Mouse (Mus musculus) brain, embryonic 14.5 days (tissue): ENCODE measurements around the gene Pin1rt1.

Experiments used
- CTCF ChIP-seq: fragments of 200-500 bp; IDR thresholded peaks from 2 replicates; pipeline ENCODE4 v1.5.1; 2012; ENCODE audit warnings: inconsistent platforms, mild to moderate bottlenecking, moderate library complexity, borderline replicate concordance; ENCODE audit not compliant: insufficient read depth, insufficient read length; ENCODE audit errors: extremely low read depth
- POLR2A ChIP-seq: fragments of 200-500 bp; IDR thresholded peaks from 2 replicates; pipeline ENCODE4 v1.6.1; 2012; ENCODE audit warnings: mild to moderate bottlenecking, inconsistent platforms, borderline replicate concordance; ENCODE audit not compliant: poor library complexity, insufficient read depth, insufficient read length, severe bottlenecking; ENCODE audit errors: extremely low read depth

- no peak for TF ChIP-seq CTCF
- peak; percentile 90 for TF ChIP-seq POLR2A
These were observed 4.3 kb downstream of the Pin1rt1 start, which contains the start of gene Tcp11l1 for GRCm38 (mm10) chr2:104711585-104712485.
